Mouse (Mus musculus) heart, postnatal 4 days (tissue): ENCODE measurements around the gene Ttc4. TPM values are rescaled to one million over a fixed set of nuclear protein-coding genes. Genes with fewer than 3 reads are reported as not detected.

Source experiments
- DNase-seq: peaks from one replicate; pipeline ENCODE4 v3.0.0; 2021
- total RNA-seq, 2 experiments: library from RNA; stranded (reverse); gene quantifications; 2 replicates each; pipeline ENCODE4 v1.2.3; 2021

The Ttc4 gene
- total RNA-seq, 2 experiments from 2014 or later: 21.6 to 23.9 TPM

DNA sequence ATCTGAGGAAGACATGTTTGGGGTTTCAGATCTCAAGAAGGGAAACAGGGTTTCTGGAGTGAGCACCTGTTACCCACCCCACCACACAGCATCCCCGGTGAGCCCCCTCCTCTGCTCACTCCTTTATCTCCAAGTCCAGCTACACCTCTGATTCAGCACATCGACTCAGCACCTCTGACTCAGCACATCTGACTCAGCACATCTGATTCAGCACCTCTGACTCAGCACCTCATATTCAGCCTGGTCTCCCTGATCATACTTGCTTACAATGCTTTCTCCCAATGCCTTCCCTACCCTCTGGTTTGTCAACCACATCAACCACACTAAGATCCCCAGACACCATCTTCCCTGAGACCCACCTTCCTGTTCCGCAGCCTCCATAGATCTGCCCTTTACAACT is 65.2 kb downstream of the Ttc4 start:
- no peak for DNase-seq

DNA sequence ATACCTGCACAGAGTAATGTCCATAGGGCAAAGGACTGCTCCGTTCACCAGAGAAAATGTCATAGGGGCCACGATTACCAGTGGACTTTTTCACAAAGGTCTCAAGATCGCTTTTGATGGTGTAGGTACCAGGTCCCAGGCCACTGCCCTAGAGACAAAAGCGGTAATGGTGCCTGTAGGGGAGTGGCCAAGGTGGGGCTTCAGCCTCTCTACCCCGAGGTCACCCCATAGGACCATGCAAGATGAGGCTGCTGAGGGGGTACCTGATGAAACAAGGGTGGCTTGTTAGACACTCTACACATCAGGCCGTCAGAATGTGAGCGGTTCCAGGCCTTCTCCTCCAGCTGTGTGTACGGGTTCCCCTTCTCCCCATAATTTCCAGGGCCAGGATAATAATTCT is 65.6 kb downstream of the Ttc4 start:
- DNase-seq: no peak

Other genes starting within 250 kb of the Ttc4 start
- gene Pcsk9, start 214.6 kb downstream of the Ttc4 start, total RNA-seq: not detected
- not detected for gene Bsnd, start 186.7 kb downstream of the Ttc4 start, total RNA-seq
- 10 to 100 TPM; 31.9 to 34.3 TPM for gene Dhcr24, start 117.9 kb downstream of the Ttc4 start, total RNA-seq
- not detected for gene Lexm, start 61.7 kb downstream of the Ttc4 start, total RNA-seq
- gene Ttc22, start 56.5 kb downstream of the Ttc4 start, total RNA-seq: under 1 TPM; 0.38 to 0.45 TPM
- 1 to 10 TPM; 6.7 to 7.4 TPM for gene Pars2, start 27.9 kb downstream of the Ttc4 start, total RNA-seq
- 1 to 10 TPM in 1 of 2 experiments, under 1 TPM in 1; 0.16 to 1.1 TPM for gene Mroh7, start 52.0 kb upstream of the Ttc4 start, total RNA-seq
- under 1 TPM; 0.19 to 0.41 TPM for gene Fam151a, start 54.9 kb upstream of the Ttc4 start, total RNA-seq
- gene Acot11, start 126.1 kb upstream of the Ttc4 start, total RNA-seq: 10 to 100 TPM; 12.7 to 13.7 TPM
- 10 to 100 TPM; 55.3 to 58.7 TPM for gene Ssbp3, start 231.8 kb upstream of the Ttc4 start, total RNA-seq